22 mouse cellular contexts compared by ENCODE assay signal in genomic region chr2:14904865-14905264, GRCm38 (mm10).
DNase-seq lines count a peak whose midpoint lies in the region; ATAC-seq and TF ChIP-seq lines count a peak whose summit lies in the region.
"Had no signal": no experiment of that assay in that cellular context is flagged by ENCODE, and none has a peak within 500 bp of the region (broad histone marks: within the 10 kb centered on the region; RNA-seq: fewer than 3 reads in every experiment).

No protein-coding gene starts in this region.

- H3K4me3 ChIP-seq in intestine, embryonic 15.5 days (replicated peaks), result no peak overlapping the region
- no peak overlapping the region for H3K4me3 ChIP-seq in intestine, embryonic 16.5 days (ENCODE audit: low read length)
- H3K4me3 ChIP-seq in intestine, postnatal 0 days (ENCODE audit: low read depth, low read length), result no peak overlapping the region
- no peak overlapping the region for H3K4me3 ChIP-seq in small intestine, adult 2 months (ENCODE audit: low read depth, low read length)
- no peak overlapping the region for H3K4me3 ChIP-seq in liver, embryonic 12.5 days

- no peak for TF ChIP-seq POLR2A in small intestine, adult 2 months (IDR thresholded peaks at IDR 0.05; ENCODE audit: low read depth, low read length)

- H3K27me3 ChIP-seq in intestine, embryonic 15.5 days (replicated peaks), result no peaks in the 10 kb centered on the region
- H3K27me3 ChIP-seq in intestine, embryonic 16.5 days (replicated peaks; ENCODE audit: control insufficient read depth, insufficient read depth, low read length), result no peaks in the 10 kb centered on the region
- H3K27me3 ChIP-seq in intestine, postnatal 0 days (replicated peaks; ENCODE audit: control insufficient read depth, insufficient read depth, low read length), result no peaks in the 10 kb centered on the region
- no peaks in the 10 kb centered on the region for H3K27me3 ChIP-seq in small intestine, adult 2 months (ENCODE audit: control insufficient read depth, insufficient read depth, low read length)
- no peaks in the 10 kb centered on the region for H3K27me3 ChIP-seq in liver, embryonic 12.5 days (replicated peaks)
- H3K27me3 ChIP-seq: CH12.LX, Patski had no signal

- H3K9ac ChIP-seq in intestine, embryonic 15.5 days, result no peak overlapping the region
- H3K9ac ChIP-seq in intestine, embryonic 16.5 days (ENCODE audit: low read depth, low read length), result no peak overlapping the region
- H3K9ac ChIP-seq in intestine, postnatal 0 days (ENCODE audit: low read depth, low read length), result no peak overlapping the region
- H3K9ac ChIP-seq in liver, embryonic 12.5 days, result no peak overlapping the region

- no peak overlapping the region for H3K4me2 ChIP-seq in intestine, embryonic 15.5 days (replicated peaks)
- no peak overlapping the region for H3K4me2 ChIP-seq in intestine, embryonic 16.5 days (ENCODE audit: low read depth, low read length)
- no peak overlapping the region for H3K4me2 ChIP-seq in intestine, postnatal 0 days (replicated peaks; ENCODE audit: low read depth)
- H3K4me2 ChIP-seq in liver, embryonic 12.5 days, result no peak overlapping the region

- no peak for TF ChIP-seq CTCF in intestine, postnatal 0 days (IDR thresholded peaks at IDR 0.05; ENCODE audit: low read depth)
- no peak for TF ChIP-seq CTCF in small intestine, adult 2 months (IDR thresholded peaks at IDR 0.05; ENCODE audit: extremely low read depth, insufficient read length, insufficient replicate concordance, low read depth, low read length)

- no peaks in the 10 kb centered on the region for H3K4me1 ChIP-seq in intestine, embryonic 15.5 days (replicated peaks)
- peaks cover 7% of the 10 kb centered on the region; the same call in 1 of the 2 replicates for H3K4me1 ChIP-seq in intestine, embryonic 16.5 days (ENCODE audit: control insufficient read depth, insufficient read depth, low read length)
- no peaks in the 10 kb centered on the region for H3K4me1 ChIP-seq in intestine, postnatal 0 days (replicated peaks; ENCODE audit: control insufficient read depth, insufficient read depth, low read length)
- H3K4me1 ChIP-seq in small intestine, adult 2 months (ENCODE audit: control insufficient read depth, insufficient read depth, insufficient read length, low read length), result peaks cover 2% of the 10 kb centered on the region; the same call in 1 of the 2 replicates
- H3K4me1 ChIP-seq in liver, embryonic 12.5 days, result no peaks in the 10 kb centered on the region

- ATAC-seq in intestine, embryonic 15.5 days, result peak; percentile 55; the same call in 1 of the 2 replicates
- peak; percentile 88 for ATAC-seq in intestine, embryonic 16.5 days
- ATAC-seq in intestine, postnatal 0 days, result peak; percentile 81
- no peak for ATAC-seq in liver, embryonic 12.5 days
- ATAC-seq: activated CD4-positive, CD25-positive, alpha-beta regulatory T cell, adult 4 months; CD4-positive, CD25-positive, alpha-beta regulatory T cell, adult 4 months; Patski had no signal

- DNase-seq in kidney, postnatal 25 days, result no peak
- no peak for DNase-seq in kidney, postnatal 4 days
- DNase-seq in kidney, adult 9 months, result no peak
- DNase-seq: adrenal gland, adult 2 months; adrenal gland, adult 8-10 months; adrenal gland, postnatal 10 days; adrenal gland, postnatal 14 days; adrenal gland, postnatal 25 days; adrenal gland, postnatal 36 days; B cell, adult 2 months; cerebellum, adult 11 months; cerebellum, adult 11-12 months had no signal

- H3K27ac ChIP-seq in intestine, embryonic 15.5 days, result no peak overlapping the region
- no peak overlapping the region; the same call in 1 of the 2 replicates for H3K27ac ChIP-seq in intestine, embryonic 16.5 days (ENCODE audit: low read length)
- H3K27ac ChIP-seq in intestine, postnatal 0 days (ENCODE audit: low read depth, low read length), result peak overlapping the region; percentile 15; the same call in 1 of the 2 replicates
- H3K27ac ChIP-seq in small intestine, adult 2 months (ENCODE audit: insufficient read depth, low read depth, low read length), result peak overlapping the region; percentile 20
- no peak overlapping the region for H3K27ac ChIP-seq in liver, embryonic 12.5 days

- no peaks in the 10 kb centered on the region for H3K9me3 ChIP-seq in intestine, embryonic 15.5 days
- no peaks in the 10 kb centered on the region for H3K9me3 ChIP-seq in intestine, embryonic 16.5 days (ENCODE audit: control insufficient read depth, low read length)
- no peaks in the 10 kb centered on the region for H3K9me3 ChIP-seq in intestine, postnatal 0 days (ENCODE audit: control insufficient read depth)
- H3K9me3 ChIP-seq in liver, embryonic 12.5 days (replicated peaks), result no peaks in the 10 kb centered on the region
- H3K9me3 ChIP-seq: G1E had no signal

- WGBS in intestine, embryonic 15.5 days, result 78% methylated on average over 2 of the region's 2 CpGs
- WGBS in intestine, embryonic 16.5 days, result 69% methylated on average over 2 of the region's 2 CpGs
- WGBS in intestine, postnatal 0 days, result 41% methylated on average over 2 of the region's 2 CpGs
- WGBS in small intestine, adult 2 months, result 27% methylated on average over 2 of the region's 2 CpGs
- 50% methylated on average over 2 of the region's 2 CpGs for WGBS in liver, embryonic 12.5 days (ENCODE audit: insufficient replicate concordance)

- no peaks in the 10 kb centered on the region for H3K36me3 ChIP-seq in intestine, embryonic 15.5 days
- no peaks in the 10 kb centered on the region for H3K36me3 ChIP-seq in intestine, embryonic 16.5 days (ENCODE audit: control insufficient read depth, insufficient read depth, low read length)
- H3K36me3 ChIP-seq in intestine, postnatal 0 days (ENCODE audit: control insufficient read depth, insufficient read depth), result no peaks in the 10 kb centered on the region
- no peaks in the 10 kb centered on the region for H3K36me3 ChIP-seq in small intestine, adult 2 months (ENCODE audit: control insufficient read depth, insufficient read depth, low read length)
- H3K36me3 ChIP-seq in liver, embryonic 12.5 days, result no peaks in the 10 kb centered on the region
- H3K36me3 ChIP-seq: G1E had no signal

Comparison
In these comparisons a context has a peak if more than half of its experiments do, and no peak if none do; other contexts are left out.
1. H3K27ac ChIP-seq: peak in intestine, postnatal 0 days (single experiment) and small intestine, adult 2 months (single experiment); none in intestine, embryonic 15.5 days (single experiment), intestine, embryonic 16.5 days (single experiment) and liver, embryonic 12.5 days (single experiment).